Mouse (Mus musculus) MEL (cell line): ENCODE measurements around the gene Cyp2c23.

Experiments
- CHD2 ChIP-seq: IDR thresholded peaks from 2 replicates; pipeline ENCODE4 v1.6.1; 2011; ENCODE audit warnings: low read length, improper control_type of control experiment
- CTCF ChIP-seq, 3 experiments: IDR thresholded peaks in 2 of 3; conservative IDR thresholded peaks in 1 of 3; 2 replicates each; pipeline ENCODE4 v1.5.1; 2011 to 2012; ENCODE audit warnings: low read length in 3 of 3, low read depth in 2 of 3, mild to moderate bottlenecking in 2 of 3, improper control_type of control experiment in 1 of 3, inconsistent platforms in 1 of 3, mixed read lengths in 1 of 3, moderate library complexity in 1 of 3; ENCODE audit not compliant: control insufficient read depth in 1 of 3, insufficient read depth in 1 of 3, poor library complexity in 1 of 3, severe bottlenecking in 1 of 3
- EP300 ChIP-seq, 2 experiments: IDR thresholded peaks; 2 replicates each; pipeline ENCODE4 v1.6.1; 2011; ENCODE audit warnings: improper control_type of control experiment in 2 of 2, low read length in 2 of 2, low read depth in 1 of 2, mild to moderate bottlenecking in 1 of 2
- GABPA ChIP-seq: IDR thresholded peaks from 2 replicates; pipeline ENCODE4 v1.6.1; 2012; ENCODE audit warnings: low read depth, mild to moderate bottlenecking, inconsistent platforms, low read length, improper control_type of control experiment, moderate library complexity
- GATA1 ChIP-seq: IDR thresholded peaks from 2 replicates; pipeline ENCODE4 v1.6.1; 2011; ENCODE audit warnings: low read depth, low read length, improper control_type of control experiment
- HCFC1 ChIP-seq: IDR thresholded peaks from 2 replicates; pipeline ENCODE4 v1.6.1; 2012; ENCODE audit warnings: low read depth, mild to moderate bottlenecking, inconsistent platforms, low read length, improper control_type of control experiment, moderate library complexity
- MAX ChIP-seq: IDR thresholded peaks from 2 replicates; pipeline ENCODE4 v1.6.1; 2011; ENCODE audit warnings: low read length, improper control_type of control experiment
- MAZ ChIP-seq: IDR thresholded peaks from 2 replicates; pipeline ENCODE4 v1.6.1; 2012; ENCODE audit warnings: low read depth, mild to moderate bottlenecking, inconsistent platforms, low read length, improper control_type of control experiment
- POLR2A ChIP-seq, 2 experiments: IDR thresholded peaks; 2 replicates each; pipeline ENCODE4 v1.6.1; 2011 to 2012; ENCODE audit warnings: low read length in 2 of 2, mild to moderate bottlenecking in 2 of 2, control low read depth in 1 of 2, improper control_type of control experiment in 1 of 2, low read depth in 1 of 2, moderate library complexity in 1 of 2; ENCODE audit not compliant: control insufficient read depth in 1 of 2, insufficient read depth in 1 of 2, poor library complexity in 1 of 2
- POLR2AphosphoS2 ChIP-seq: IDR thresholded peaks from 2 replicates; pipeline ENCODE4 v1.6.1; 2011; ENCODE audit warnings: low read length, improper control_type of control experiment
- POLR2AphosphoS5 ChIP-seq: IDR thresholded peaks from 2 replicates; pipeline ENCODE4 v1.6.1; 2012; ENCODE audit warnings: low read depth, borderline replicate concordance, mild to moderate bottlenecking, inconsistent platforms, low read length, moderate library complexity, mixed read lengths

- TF ChIP-seq POLR2A (IDR thresholded peaks at IDR 0.05; ENCODE audit: control insufficient read depth in 1 of 2, insufficient read depth in 1 of 2, low read depth in 1 of 2, low read length in 2 of 2, poor library complexity in 1 of 2) (peak in 1 of 2 experiments; percentile 16; a peak in 1 of 4 replicates), GABPA (no peak), HCFC1 (no peak), CHD2 (no peak), CTCF (IDR thresholded peaks at IDR 0.05 in 2 of 3, conservative IDR thresholded peaks at IDR 0.05 in 1 of 3; ENCODE audit: control insufficient read depth in 1 of 3, insufficient read depth in 1 of 3, low read depth in 2 of 3, low read length in 3 of 3, poor library complexity in 1 of 3, severe bottlenecking in 1 of 3) (no peak), POLR2AphosphoS5 (no peak), POLR2AphosphoS2 (no peak), GATA1 (peak; percentile 69), MAX (no peak), MAZ (no peak), EP300 (IDR thresholded peaks at IDR 0.05; ENCODE audit: low read depth in 1 of 2, low read length in 2 of 2) (peak; percentile 22 to 79; a peak in 3 of 4 replicates)
These were observed 55.3 kb downstream of the Cyp2c23 start for GRCm38 (mm10) chr19:43973711-43974110.
